Mouse (Mus musculus) MN1 (cell line): ENCODE data around the gene Dlg5.

Experiments used
- DNase-seq: peaks from one replicate; pipeline ENCODE4 v3.0.0-alpha.2; 2016; ENCODE audit warnings: low spot score

Gene Dlg5

GRCm38 (mm10) chr14:24125069-24125468 is 120.7 kb downstream of the Dlg5 start:
- no peak for DNase-seq

- no peak for DNase-seq
These were observed 121.5 kb downstream of the Dlg5 start for GRCm38 (mm10) chr14:24124171-24124570.

GRCm38 (mm10) chr14:24106734-24107133 is 139.0 kb downstream of the Dlg5 start:
- no peak for DNase-seq

DNA sequence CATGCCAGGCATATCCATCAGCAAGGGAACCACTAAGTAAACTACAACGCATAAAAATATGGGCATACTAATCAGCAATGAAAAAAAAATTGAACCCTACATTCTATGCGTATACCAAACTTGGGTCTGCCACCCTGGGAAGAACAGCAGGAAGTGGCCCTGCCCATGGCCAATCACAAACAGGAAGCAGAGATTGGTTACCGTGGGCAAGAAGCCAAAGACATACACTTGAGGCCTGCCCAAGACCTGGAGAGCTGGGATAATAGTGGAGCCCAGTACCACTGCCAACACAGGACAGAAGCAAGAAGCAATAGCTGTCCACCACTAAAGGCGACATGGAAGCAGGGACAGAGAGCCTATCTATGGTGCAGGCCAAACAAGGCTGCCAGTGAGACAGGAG is 146.9 kb downstream of the Dlg5 start:
- no peak for DNase-seq

DNA sequence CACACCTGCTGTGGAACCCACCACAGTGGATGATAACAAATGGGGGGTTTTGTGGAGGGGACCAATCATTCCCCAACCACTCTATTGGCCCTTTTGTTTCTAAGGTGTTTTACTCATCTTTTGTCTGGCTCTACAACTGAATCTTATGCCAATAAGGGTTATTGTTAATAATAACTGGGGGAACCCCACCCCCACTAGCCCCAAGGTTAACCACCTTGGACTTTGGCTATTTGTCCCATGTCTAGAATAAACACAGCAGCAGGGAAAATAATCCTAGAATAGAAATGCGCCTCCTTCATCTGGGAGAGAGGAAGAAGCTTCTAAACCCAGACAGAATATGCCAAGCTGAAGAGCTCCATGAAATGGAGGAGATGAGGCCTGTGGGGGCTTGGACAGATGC is 151.1 kb downstream of the Dlg5 start:
- no peak for DNase-seq

DNA sequence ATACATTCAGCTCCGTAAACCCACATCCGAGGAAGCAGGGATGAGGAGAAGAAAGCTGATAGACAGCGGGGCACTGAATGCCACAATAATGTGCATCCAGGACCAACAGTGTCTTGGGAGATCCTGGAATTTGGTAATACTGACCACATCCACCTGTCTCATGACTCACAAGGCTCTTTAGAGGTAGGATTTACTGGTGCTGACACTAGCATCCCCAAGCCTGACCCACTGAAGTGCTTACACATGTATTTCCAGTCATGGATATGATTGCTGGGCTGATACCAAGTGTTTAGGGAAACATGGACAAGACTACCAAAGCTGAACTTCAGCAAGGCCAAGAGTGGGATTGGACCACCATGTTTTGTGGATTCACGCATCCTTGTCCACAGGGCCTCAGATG is 152.5 kb downstream of the Dlg5 start:
- no peak for DNase-seq

GRCm38 (mm10) chr14:24092391-24092790 is 153.3 kb downstream of the Dlg5 start:
- no peak for DNase-seq

- no peak for DNase-seq
These were observed 154.9 kb downstream of the Dlg5 start for GRCm38 (mm10) chr14:24090790-24091189.

GRCm38 (mm10) chr14:24089181-24089580 is 156.5 kb downstream of the Dlg5 start:
- no peak for DNase-seq

DNA sequence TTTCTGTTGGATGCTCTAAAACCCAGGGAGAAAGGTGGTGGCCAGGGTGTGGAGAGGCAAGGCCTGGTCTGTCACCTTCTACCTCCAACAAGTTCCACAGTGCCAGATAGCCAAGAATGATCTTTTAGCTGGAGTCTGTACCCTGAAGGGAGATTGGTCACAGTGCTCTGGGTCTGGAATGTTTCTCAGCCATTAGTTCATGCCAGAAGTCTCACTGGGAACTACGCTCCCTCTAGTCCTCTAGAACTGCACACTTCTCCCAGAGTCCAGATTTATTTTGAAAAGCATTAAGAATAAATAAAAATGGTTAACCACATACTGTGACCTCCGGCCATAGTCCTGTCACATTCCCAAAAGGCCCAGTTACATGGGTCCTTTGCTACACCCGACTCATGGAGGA is 158.3 kb downstream of the Dlg5 start:
- no peak for DNase-seq

DNA sequence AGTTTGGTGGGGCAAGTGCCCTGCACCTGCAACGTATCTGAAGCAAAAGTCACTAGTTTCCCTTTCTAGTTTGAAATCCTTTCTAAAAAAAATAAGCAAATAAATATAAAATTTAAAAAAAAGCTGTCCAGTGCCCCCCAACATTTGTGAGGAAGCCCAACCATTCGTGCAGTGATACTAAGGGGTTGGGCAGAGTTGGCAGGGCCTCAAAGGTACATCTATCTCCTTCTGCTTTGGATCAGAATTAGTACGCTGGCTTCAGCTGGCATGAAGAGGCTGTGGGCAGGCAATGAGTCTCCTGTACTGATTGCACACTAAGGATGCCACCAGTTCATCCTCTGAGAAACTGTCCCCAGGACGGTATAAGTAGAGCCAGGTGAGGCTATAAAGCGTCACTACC is 159.2 kb downstream of the Dlg5 start:
- DNase-seq = no peak
